Mouse (Mus musculus): Measurements from ENCODE around the gene Msmb. TPM values are rescaled to one million over a fixed set of nuclear protein-coding genes. Genes with fewer than 3 reads are reported as not detected.

Gene Msmb
- not detected in 2 replicates for polyA plus RNA-seq (2014; fragmentation: Nextera tagmentation; extraction: Ambion mirVana)

DNA sequence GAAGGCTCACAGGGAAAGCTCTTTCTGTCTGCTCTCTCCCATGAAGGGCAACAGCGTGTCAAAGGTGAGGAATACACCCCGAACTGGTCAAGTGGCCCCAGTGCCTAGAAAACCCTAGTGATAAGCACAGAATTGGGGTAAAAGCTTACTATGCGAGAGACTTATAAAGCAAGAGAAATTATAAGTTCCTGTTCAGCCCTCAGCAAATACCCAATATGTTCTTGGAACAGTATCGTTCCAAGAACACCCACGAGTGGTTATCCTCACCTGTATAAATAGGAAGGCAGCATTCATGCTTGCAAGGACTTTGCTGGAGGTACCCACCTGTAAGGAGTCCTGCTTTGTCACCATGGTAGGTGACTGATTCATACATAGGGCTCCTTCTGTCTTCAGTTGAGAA lies at the start of gene Msmb:
Gene Msmb (plus strand): TSS at position 301 of the 400 bp plus-strand sequence.
- ATAC-seq (replicated peaks; ENCODE audit: insufficient number of reproducible peaks, low FRiP score, low TSS enrichment, low read depth) (no peak), DNase-seq (ENCODE audit: low spot score) (no peak)
- Histone ChIP-seq H3K9ac (replicated peaks; ENCODE audit: low read length) (no peak within 1 kb of the TSS), H3K27ac (replicated peaks; ENCODE audit: low read depth, low read length) (no peak within 1 kb of the TSS), H3K9me3 (replicated peaks; ENCODE audit: control insufficient read depth, low read length) (no peaks in the 10 kb centered on the region), H3K36me3 (replicated peaks; ENCODE audit: control insufficient read depth, insufficient read depth, low read depth, low read length) (no peaks in the 10 kb centered on the region), H3K4me1 (ENCODE audit: control insufficient read depth, insufficient read depth, low read length) (no peaks in the 10 kb centered on the region), H3K27me3 (ENCODE audit: control insufficient read depth, insufficient read depth, low read length) (no peaks in the 10 kb centered on the region), H3K4me3 (ENCODE audit: low read depth, low read length) (no peak within 1 kb of the TSS), H3K4me2 (ENCODE audit: low read depth, low read length) (no peak within 1 kb of the TSS)
- WGBS = 88% methylated on average over 5 of the region's 5 CpGs

DNA sequence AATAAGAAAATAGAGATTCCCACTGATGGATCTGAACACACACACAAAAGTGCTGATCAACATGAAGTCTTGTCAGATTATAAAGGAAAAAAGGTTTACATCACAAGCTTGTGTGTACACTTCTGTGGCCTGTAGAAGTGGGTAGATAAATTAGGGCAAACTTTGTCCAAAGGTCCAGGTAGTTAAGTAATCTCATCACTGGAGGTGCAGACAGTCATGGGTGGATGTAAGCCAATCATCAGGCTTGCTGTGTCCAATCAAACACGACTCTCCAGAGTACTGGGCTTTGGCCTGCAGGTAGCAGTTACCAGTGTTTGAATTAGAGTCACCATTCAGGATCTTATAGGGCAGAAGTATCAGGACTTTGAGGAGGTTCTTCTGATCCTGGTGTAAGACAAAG lies 48.8 kb upstream of the Msmb start:
- no peak overlapping the region for H3K9ac ChIP-seq (replicated peaks; ENCODE audit: low read length)
- no peak overlapping the region for H3K4me2 ChIP-seq (ENCODE audit: low read depth, low read length)
- H3K27ac ChIP-seq (replicated peaks; ENCODE audit: low read depth, low read length) = no peak overlapping the region
- no peak overlapping the region for H3K4me3 ChIP-seq (ENCODE audit: low read depth, low read length)
- H3K27me3 ChIP-seq (ENCODE audit: control insufficient read depth, insufficient read depth, low read length) = no peaks in the 10 kb centered on the region
- H3K36me3 ChIP-seq (replicated peaks; ENCODE audit: control insufficient read depth, insufficient read depth, low read depth, low read length) = peaks cover 2% of the 10 kb centered on the region
- no peak for DNase-seq (ENCODE audit: low spot score)
- no peaks in the 10 kb centered on the region for H3K4me1 ChIP-seq (ENCODE audit: control insufficient read depth, insufficient read depth, low read length)
- no peaks in the 10 kb centered on the region for H3K9me3 ChIP-seq (replicated peaks; ENCODE audit: control insufficient read depth, low read length)
- WGBS = 66% methylated on average over 1 of the region's 1 CpGs
- ATAC-seq (replicated peaks; ENCODE audit: insufficient number of reproducible peaks, low FRiP score, low TSS enrichment, low read depth) = no peak

DNA sequence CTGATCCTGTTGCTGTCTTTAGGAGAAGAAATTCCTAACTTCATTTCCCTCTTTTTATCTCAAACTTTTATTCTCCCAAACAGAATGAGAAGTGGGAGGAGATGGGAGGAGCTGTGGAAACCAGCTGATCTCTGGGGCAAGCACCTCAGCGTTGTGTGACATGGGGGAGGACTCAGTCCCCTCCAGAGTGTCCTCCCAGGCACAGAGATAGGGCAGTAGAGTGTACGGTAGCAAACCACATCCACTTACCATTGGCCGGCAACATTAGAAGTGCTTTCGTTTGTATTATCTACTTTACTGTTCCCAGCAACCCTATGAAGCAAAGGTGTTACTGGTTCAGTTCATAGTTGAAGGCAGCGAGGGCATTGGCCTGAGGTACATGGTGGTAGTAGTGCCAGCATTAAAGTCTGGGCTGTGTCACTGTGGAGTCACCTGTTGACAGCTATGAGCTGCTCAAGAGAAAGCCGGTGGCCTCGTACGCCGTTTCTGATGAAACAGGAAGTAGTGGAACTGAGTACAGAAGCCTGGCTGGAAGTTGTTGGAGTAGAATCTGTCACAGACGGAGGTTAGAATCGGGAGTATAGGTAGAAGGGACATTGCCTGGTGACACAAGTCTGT lies 48.2 kb upstream of the Msmb start:
- Histone ChIP-seq H3K4me3 (ENCODE audit: low read depth, low read length) (no peak overlapping the region), H3K27ac (replicated peaks; ENCODE audit: low read depth, low read length) (no peak overlapping the region), H3K36me3 (replicated peaks; ENCODE audit: control insufficient read depth, insufficient read depth, low read depth, low read length) (peaks cover 2% of the 10 kb centered on the region), H3K27me3 (ENCODE audit: control insufficient read depth, insufficient read depth, low read length) (no peaks in the 10 kb centered on the region), H3K9ac (replicated peaks; ENCODE audit: low read length) (no peak overlapping the region), H3K9me3 (replicated peaks; ENCODE audit: control insufficient read depth, low read length) (no peaks in the 10 kb centered on the region), H3K4me1 (ENCODE audit: control insufficient read depth, insufficient read depth, low read length) (no peaks in the 10 kb centered on the region), H3K4me2 (ENCODE audit: low read depth, low read length) (no peak overlapping the region)
- ATAC-seq (replicated peaks; ENCODE audit: insufficient number of reproducible peaks, low FRiP score, low TSS enrichment, low read depth) (no peak), DNase-seq (ENCODE audit: low spot score) (no peak)
- WGBS = 93% methylated on average over 11 of the region's 11 CpGs

DNA sequence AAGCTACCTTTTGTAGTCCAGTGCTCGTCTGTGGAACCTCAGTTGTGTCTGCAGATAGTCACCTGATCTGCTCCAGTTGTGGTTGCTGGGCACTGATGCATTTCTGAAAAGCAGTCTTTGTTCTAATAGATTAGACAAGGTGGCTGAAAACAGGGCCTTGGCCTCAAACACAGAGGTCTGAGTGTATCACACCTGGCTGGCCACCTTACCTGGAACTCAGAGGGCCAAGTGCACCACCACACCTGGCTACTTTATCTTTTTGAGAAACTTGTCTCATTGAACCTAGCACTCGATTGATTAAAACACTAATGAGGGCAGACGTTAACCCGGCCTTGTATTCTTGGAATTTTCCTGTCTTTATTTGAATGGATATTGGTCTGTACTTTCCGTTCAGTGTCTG lies 46.2 kb upstream of the Msmb start:
- DNase-seq (ENCODE audit: low spot score) = no peak
- H3K36me3 ChIP-seq (replicated peaks; ENCODE audit: control insufficient read depth, insufficient read depth, low read depth, low read length) = peaks cover 9% of the 10 kb centered on the region
- no peak overlapping the region for H3K4me2 ChIP-seq (ENCODE audit: low read depth, low read length)
- WGBS = 86% methylated on average over 5 of the region's 5 CpGs
- H3K27ac ChIP-seq (replicated peaks; ENCODE audit: low read depth, low read length) = no peak overlapping the region
- no peak overlapping the region for H3K9ac ChIP-seq (replicated peaks; ENCODE audit: low read length)
- no peaks in the 10 kb centered on the region for H3K4me1 ChIP-seq (ENCODE audit: control insufficient read depth, insufficient read depth, low read length)
- no peaks in the 10 kb centered on the region for H3K9me3 ChIP-seq (replicated peaks; ENCODE audit: control insufficient read depth, low read length)
- no peak for ATAC-seq (replicated peaks; ENCODE audit: insufficient number of reproducible peaks, low FRiP score, low TSS enrichment, low read depth)
- H3K27me3 ChIP-seq (ENCODE audit: control insufficient read depth, insufficient read depth, low read length) = no peaks in the 10 kb centered on the region
- H3K4me3 ChIP-seq (ENCODE audit: low read depth, low read length) = no peak overlapping the region

DNA sequence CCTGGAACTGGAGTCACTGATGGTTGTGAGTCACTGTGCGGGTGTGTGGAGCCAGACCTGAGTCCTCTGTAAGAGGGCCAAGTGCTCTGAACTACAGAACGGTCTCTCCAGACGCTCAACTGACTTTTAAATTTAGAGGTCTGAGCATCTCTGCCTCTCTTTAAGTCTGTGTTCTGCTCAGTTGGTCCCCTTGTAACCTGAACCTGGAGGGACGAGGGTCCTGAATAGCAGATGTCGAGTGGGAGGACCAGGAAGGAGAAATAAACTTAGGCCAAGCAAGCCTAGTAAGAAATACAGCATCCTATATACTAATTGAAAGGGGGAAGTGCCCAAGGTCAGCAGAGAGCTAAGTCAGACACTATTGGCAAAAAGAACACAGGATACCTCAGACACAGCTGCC lies 45.1 kb upstream of the Msmb start:
- Histone ChIP-seq H3K4me2 (ENCODE audit: low read depth, low read length) (no peak overlapping the region), H3K36me3 (replicated peaks; ENCODE audit: control insufficient read depth, insufficient read depth, low read depth, low read length) (peaks cover 9% of the 10 kb centered on the region), H3K4me3 (ENCODE audit: low read depth, low read length) (no peak overlapping the region), H3K9ac (replicated peaks; ENCODE audit: low read length) (no peak overlapping the region), H3K27ac (replicated peaks; ENCODE audit: low read depth, low read length) (no peak overlapping the region), H3K27me3 (ENCODE audit: control insufficient read depth, insufficient read depth, low read length) (no peaks in the 10 kb centered on the region), H3K4me1 (ENCODE audit: control insufficient read depth, insufficient read depth, low read length) (no peaks in the 10 kb centered on the region), H3K9me3 (replicated peaks; ENCODE audit: control insufficient read depth, low read length) (no peaks in the 10 kb centered on the region)
- ATAC-seq (replicated peaks; ENCODE audit: insufficient number of reproducible peaks, low FRiP score, low TSS enrichment, low read depth) (no peak), DNase-seq (ENCODE audit: low spot score) (no peak)
- WGBS = 80% methylated on average over 5 of the region's 5 CpGs

DNA sequence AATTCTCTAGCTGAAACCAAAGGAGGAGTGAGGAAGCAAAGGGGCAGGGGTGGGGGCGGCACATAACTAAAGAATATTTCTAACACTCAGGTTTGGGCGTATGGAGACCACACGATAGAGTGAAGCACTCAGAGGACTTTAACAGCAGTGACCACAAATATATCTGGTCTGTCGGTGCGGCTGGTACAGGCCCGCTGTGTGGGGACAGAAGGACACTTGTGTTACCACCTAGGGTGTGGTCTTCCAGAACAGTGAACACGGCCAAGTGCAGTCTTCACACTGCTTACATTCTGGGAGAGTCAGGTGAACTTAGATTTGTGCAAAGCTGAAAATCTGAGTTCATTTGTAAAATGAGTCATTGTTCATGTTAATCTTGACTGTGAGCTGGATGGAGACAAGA lies 44.1 kb upstream of the Msmb start:
- Histone ChIP-seq H3K4me2 (ENCODE audit: low read depth, low read length) (no peak overlapping the region), H3K9ac (replicated peaks; ENCODE audit: low read length) (no peak overlapping the region), H3K4me3 (ENCODE audit: low read depth, low read length) (no peak overlapping the region), H3K36me3 (replicated peaks; ENCODE audit: control insufficient read depth, insufficient read depth, low read depth, low read length) (peaks cover 9% of the 10 kb centered on the region), H3K9me3 (replicated peaks; ENCODE audit: control insufficient read depth, low read length) (no peaks in the 10 kb centered on the region), H3K4me1 (ENCODE audit: control insufficient read depth, insufficient read depth, low read length) (no peaks in the 10 kb centered on the region), H3K27ac (replicated peaks; ENCODE audit: low read depth, low read length) (no peak overlapping the region), H3K27me3 (ENCODE audit: control insufficient read depth, insufficient read depth, low read length) (no peaks in the 10 kb centered on the region)
- DNase-seq (ENCODE audit: low spot score) (no peak), ATAC-seq (replicated peaks; ENCODE audit: insufficient number of reproducible peaks, low FRiP score, low TSS enrichment, low read depth) (no peak)
- 91% methylated on average over 7 of the region's 7 CpGs for WGBS

DNA sequence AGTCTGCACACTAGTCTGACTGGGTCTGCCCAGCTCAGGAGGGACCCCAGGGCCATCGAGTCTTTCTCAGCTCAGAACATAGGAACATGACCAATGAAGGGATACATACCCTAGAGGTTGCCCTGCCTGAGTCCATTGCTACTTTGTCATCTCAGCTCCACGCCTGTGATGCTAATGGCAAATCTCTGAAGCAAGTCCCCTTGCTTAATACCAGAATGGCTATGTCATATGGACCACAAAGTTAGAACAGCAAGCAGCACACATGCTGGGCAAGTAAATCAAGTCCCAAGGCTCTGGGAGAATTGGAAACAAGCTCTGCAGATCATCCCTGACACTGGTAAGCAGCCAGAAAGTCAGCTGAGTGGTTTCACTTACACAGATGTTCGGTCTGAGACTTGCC lies 42.9 kb upstream of the Msmb start:
- WGBS = 88% methylated on average over 3 of the region's 3 CpGs
- H3K36me3 ChIP-seq (replicated peaks; ENCODE audit: control insufficient read depth, insufficient read depth, low read depth, low read length) = peaks cover 9% of the 10 kb centered on the region
- no peak overlapping the region for H3K4me2 ChIP-seq (ENCODE audit: low read depth, low read length)
- ATAC-seq (replicated peaks; ENCODE audit: insufficient number of reproducible peaks, low FRiP score, low TSS enrichment, low read depth) (no peak), DNase-seq (ENCODE audit: low spot score) (no peak)
- no peaks in the 10 kb centered on the region for H3K27me3 ChIP-seq (ENCODE audit: control insufficient read depth, insufficient read depth, low read length)
- no peaks in the 10 kb centered on the region for H3K9me3 ChIP-seq (replicated peaks; ENCODE audit: control insufficient read depth, low read length)
- H3K4me1 ChIP-seq (ENCODE audit: control insufficient read depth, insufficient read depth, low read length) = no peaks in the 10 kb centered on the region
- H3K4me3 ChIP-seq (ENCODE audit: low read depth, low read length) = no peak overlapping the region
- no peak overlapping the region for H3K27ac ChIP-seq (replicated peaks; ENCODE audit: low read depth, low read length)
- no peak overlapping the region for H3K9ac ChIP-seq (replicated peaks; ENCODE audit: low read length)

DNA sequence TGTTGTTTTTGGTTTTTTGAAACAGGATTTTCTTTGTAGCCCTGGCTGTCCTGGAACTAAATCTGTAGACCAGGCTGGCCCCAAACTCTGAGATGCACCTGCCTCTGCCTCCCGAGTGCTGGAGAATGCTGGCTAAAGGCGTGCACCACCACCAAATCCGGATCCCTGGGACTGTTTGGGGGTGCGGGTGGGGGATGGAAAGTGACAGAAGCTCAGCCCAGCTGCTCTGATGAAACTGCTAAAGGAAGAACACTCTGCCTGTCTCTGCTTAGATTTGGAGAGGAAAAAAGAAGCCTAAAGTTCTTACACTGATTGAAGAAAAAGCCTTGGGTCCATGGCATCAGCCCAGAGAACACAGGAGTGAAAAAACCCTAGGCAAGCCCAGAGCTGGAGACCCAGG lies 38.3 kb upstream of the Msmb start:
- Histone ChIP-seq H3K9me3 (replicated peaks; ENCODE audit: control insufficient read depth, low read length) (no peaks in the 10 kb centered on the region), H3K9ac (replicated peaks; ENCODE audit: low read length) (no peak overlapping the region), H3K36me3 (replicated peaks; ENCODE audit: control insufficient read depth, insufficient read depth, low read depth, low read length) (peaks cover 7% of the 10 kb centered on the region; the same call in 1 of the 2 replicates), H3K27ac (replicated peaks; ENCODE audit: low read depth, low read length) (no peak overlapping the region), H3K4me3 (ENCODE audit: low read depth, low read length) (no peak overlapping the region), H3K4me1 (ENCODE audit: control insufficient read depth, insufficient read depth, low read length) (no peaks in the 10 kb centered on the region), H3K27me3 (ENCODE audit: control insufficient read depth, insufficient read depth, low read length) (no peaks in the 10 kb centered on the region), H3K4me2 (ENCODE audit: low read depth, low read length) (no peak overlapping the region)
- no peak for ATAC-seq (replicated peaks; ENCODE audit: insufficient number of reproducible peaks, low FRiP score, low TSS enrichment, low read depth)
- 82% methylated on average over 4 of the region's 4 CpGs for WGBS
- no peak for DNase-seq (ENCODE audit: low spot score)

All from embryonic facial prominence, embryonic 11.5 days (tissue).